Mouse (Mus musculus) Muller cell, postnatal 12 days (primary cell): Measurements from ENCODE around the gene Stk32b.

Experiments used
- DNase-seq: peaks from one replicate; pipeline ENCODE4 v3.0.0-alpha.2; 2015; ENCODE audit errors: inconsistent ontology term

Gene Stk32b

DNA sequence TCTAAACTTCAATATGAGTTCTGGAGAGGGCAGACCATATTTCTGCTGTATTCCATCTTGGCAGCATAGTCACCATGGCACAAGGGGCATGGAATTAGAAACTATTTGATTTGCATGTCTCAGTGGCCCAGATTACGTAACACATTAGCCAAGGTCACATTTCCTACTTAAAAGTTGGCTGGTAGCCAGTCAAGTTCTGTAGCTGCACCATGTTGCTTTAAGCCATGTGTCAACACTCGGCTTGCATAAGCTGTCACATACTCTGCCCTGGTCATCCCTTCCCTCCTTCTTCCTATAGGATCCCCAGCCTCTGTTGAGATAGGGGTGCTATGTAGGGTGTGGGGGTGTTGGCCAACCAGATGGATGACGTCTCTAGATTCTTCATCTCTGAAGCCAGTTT, 196.5 kb downstream of the Stk32b start:
- no peak for DNase-seq

DNA sequence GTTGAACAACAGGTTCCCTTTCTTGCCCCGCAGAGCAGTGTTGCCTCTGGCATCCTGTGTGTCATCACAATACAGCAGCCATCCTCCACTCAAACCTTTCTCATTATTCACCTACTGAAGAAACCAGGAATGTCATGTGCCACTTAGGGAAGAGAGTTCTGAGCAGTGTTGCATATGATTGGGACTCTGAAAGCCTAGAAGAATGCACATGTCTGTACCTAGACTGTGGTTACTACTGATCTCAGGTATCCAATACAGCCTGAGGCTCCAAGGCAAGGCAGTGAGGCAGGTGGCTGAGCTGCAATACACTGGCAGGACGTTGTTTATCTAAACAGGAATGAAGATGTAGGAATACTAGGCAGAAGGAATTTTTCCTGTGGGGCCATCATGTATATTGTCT, 204.5 kb downstream of the Stk32b start:
- DNase-seq: no peak

DNA sequence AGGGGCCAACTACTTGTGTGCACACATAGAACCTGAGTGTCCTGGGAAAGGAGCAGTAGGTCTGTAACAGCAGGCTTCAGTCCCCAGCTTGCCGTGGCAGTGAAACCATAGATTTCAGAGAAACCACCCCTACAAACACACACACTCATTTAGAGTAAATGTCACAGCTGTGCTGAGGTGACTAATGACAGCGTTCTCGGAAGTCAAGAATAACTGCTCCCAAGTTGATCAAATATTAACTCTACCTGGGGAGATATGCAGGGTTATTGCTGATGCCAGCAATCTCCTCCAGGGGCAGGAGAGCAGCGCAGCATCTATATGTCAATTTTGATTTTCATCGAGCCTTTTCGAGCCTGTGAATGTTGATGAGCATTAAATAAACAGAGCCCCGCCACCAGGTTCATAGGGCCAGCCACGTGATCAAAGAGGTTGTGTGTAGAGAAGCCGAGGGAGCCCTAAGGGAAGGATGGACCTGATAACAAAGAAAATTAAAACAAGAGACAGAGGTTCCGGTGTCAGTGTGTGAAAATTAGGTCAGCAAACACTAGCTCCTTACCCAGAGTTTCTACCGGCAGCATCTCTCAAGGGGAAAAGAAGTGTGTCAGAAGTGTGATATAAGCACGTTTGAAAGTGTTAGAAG, 210.0 kb downstream of the Stk32b start:
- DNase-seq: no peak

DNA sequence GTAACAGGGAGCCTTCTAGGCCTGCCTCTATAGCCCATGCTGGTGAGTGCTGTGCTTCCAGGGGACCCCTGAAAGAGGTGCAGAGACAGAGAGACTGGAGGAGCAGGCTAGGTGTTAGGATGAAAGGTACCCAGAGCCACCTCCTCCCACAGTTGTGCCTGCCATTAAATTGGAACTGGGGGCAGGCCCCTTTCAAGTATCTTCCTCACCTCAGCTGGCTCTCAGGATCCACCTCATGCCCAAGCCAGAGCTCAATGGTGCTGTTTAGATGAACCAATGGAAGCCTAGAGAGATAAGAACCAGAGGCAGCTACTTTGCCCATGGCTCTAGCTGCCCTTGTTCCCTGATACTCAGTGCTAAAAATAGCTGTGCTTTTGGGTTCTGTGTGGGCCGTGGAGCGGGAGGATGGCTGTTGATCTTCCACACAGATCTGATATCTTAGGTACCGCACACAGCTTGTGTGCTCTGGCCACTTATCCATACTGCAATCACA, 221.9 kb downstream of the Stk32b start:
- DNase-seq: no peak

DNA sequence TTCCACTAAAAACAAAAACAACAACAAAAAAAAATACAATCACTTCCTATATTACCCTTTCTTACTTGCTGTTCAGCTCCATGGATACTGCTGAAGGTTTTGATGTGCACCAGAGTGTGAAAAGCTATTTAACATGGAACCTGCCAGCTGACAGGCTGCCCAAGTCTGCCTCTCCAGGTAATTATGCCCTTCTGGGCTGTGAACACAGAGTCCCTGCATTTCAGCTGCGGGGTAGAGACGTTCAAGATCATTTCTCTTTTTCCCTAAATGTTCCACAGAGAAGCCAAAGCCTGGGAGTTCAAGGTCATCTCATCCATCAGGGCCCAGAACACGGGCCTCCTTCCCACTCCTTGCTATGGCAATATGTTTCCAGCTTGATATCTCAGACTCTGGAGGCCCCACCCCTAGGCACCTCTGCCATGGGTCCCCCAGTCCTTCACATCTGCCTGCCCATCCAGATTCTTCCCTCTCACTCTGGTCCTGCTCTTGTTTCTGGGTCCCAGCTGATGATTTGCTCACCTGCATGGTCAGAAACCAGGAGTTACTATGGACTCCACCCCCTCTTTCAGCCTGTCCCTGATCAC, 244.9 kb downstream of the Stk32b start:
- DNase-seq: no peak

DNA sequence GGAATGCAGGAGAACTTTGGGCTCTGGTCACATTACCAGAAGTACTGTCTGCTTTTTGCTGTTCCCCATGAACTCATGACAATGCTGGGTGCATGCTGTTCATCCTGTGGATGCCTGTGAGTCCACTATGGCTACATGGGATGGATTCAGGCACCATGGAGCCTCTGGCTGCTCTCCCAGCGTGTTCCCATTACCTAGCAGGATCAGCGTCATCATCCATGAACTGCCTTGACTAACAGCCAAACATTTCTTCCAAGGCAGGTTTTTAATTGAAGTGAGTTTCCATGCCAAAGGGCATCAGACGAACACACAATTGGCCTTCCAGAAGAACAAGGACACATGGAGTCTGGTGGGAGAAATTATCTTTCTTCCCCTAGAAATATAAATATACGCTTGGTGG, 245.4 kb downstream of the Stk32b start:
- DNase-seq: no peak

DNA sequence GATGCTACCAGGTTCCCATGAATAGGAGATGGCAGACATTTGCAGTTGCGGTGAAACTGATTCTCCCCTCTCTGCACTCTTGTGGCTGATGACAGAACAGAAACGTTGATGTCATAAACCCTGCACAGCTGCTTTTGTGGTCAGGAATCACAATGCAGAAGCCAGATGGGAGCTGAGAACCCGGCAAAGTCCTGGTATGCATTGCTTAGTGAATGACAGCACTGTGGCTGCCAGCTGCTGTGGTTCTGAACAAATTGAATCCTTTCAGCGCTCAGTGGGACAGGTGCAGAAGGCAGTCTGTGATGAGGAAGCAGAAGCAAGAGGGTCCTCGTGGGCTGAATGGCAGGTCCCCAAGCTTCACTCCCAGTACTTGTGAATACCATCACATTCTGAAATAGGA, 247.9 kb downstream of the Stk32b start:
- DNase-seq: no peak

DNA sequence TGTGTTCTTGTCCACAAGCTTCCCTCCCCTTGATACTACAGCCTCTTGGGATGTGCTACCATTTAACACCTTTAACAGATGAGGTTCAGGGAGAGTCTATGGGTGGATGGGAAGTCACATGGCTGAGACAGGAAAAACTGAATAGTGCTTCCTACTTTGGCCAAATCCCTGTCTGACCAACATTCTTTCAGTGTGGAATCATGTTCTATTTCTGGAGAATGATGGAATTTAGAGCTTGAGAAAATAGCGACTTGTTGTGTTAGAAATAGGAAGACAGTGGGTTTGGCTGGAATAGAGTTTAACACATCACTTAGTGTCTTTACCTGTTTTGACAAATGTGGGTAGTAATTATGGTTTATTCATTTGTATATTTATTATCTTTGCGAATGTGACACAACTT, 249.3 kb downstream of the Stk32b start:
- DNase-seq: peak; percentile 36

DNA sequence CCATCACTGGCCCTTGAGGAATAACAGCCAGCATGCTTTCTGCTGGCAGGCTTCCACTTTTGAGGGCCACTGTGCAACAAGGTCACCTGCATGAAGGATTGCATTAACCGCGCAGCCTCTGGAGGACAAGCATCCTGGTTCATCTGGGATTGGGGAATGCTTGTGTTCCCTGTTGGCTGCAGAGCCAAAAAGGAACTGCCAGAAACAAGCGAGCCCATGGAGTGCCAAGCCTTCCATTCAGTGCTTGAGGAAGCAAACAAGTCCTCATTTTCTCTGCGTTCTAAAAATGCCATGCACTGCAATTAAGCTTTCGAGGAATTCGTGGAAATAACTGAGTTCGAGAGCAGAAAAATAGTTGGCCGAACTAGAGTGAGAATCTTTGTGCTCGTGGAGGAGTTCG, 251.5 kb downstream of the Stk32b start:
- no peak for DNase-seq

DNA sequence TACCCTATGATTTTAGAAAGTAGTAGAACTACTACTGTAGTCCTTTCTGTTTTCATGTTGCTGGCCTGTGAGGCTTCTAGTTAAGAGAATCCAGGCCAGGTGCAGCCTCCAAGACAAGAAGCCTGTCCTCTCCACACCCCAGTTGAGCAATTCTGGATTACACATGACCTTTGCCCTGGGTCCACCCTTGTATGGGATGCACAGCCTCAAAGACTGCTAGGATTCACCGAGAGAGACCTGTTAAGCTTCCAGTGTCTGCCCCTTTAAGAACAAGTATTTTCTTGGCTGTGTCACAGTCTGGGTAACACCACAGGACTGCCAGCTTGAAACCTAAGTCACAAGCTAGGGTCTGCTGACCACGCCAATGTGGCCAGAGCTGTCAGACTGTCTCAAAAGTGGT, 258.7 kb downstream of the Stk32b start:
- DNase-seq: no peak

DNA sequence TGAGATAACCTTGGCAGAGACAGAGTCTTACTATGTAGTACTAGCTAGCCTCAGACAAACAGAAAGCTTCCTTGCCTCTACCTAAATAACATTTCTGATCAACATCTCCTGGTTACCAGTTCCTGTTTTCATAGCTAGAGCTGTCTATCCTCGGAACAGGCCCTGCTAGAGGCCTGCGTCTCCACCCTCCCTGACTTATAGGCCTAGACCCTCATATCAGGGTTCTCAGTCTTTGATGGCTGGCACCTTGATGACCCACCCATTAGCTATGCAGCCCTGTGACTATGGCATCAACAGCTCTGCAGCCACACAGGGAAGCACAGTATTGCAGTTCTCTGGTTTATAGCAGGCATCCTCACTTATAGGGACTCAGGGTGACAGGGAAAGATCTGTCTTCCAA, 259.1 kb downstream of the Stk32b start:
- DNase-seq: no peak

DNA sequence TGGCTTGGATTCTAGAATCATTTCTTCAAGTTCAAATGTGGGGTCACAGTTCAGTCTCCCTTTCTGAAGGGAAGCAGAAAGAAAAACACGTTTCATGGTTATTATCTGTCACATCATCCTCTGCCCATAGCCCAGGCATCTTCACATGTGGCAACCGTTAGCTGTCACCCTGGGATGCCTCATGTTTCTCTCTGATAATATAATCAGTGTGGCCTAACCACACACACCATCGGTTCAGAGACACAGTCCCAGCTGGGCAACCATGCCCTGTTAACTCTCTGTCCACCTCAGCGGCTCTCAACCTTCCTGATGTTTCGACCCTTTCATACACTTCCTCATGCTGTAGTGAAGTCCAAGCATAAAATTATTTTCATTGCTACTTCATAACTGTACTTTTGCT, 259.8 kb downstream of the Stk32b start:
- no peak for DNase-seq

DNA sequence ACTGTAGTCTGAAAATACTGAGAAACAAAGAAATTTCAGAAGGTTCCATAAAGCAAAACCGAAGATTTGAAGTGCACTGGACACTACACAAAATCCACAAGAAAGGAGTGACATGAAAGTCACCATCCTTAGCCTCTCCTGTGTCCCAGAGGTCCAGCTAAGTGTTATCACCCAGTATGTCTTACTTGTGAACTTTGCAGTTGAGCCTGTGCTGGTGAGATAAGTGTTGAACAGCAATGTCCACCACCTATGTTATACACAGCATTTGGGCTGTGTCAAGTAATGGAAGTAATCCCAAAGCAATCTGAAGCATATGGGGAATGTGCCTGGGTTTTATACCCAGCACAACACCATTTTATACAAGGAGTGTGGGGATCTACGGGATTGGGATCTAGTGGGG, 260.4 kb downstream of the Stk32b start:
- no peak for DNase-seq

DNA sequence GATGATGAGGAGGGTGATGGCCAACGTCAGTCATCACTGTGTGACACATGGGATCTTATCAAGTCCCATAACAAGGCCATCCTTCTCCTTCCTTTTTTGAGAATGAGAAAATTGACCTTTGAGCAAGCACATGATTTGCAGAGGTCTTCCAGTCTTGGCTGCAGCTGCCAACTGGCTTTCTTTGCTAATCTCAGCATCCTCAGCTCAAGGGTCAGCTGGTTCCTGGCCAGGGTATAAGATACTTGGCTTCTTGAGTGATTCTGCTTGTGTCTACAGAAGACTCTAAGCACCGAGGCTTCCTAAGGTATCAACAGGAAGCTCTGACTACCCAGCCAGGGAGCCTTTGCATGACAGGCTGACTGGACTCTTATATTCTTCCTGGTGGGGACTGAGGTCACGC, 269.4 kb downstream of the Stk32b start:
- DNase-seq: no peak

DNA sequence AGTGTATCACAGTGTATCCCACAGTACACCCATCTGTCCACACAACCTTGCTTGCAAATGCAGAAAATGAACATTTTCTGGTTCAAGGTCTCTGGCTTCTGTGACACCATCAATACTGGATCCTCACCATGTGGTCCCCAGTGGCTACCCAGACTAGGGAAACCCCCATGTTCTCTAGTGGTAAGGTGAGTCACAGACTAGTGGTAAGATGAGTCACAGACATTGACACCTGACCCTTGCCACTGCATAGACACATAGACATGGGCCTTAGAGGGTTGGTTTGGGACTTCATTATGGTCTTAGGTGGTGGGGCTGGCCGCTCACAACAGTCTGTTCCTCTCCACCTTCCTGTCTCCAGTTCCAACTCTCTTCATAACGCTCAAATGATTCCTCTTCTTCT, 274.2 kb downstream of the Stk32b start:
- no peak for DNase-seq

DNA sequence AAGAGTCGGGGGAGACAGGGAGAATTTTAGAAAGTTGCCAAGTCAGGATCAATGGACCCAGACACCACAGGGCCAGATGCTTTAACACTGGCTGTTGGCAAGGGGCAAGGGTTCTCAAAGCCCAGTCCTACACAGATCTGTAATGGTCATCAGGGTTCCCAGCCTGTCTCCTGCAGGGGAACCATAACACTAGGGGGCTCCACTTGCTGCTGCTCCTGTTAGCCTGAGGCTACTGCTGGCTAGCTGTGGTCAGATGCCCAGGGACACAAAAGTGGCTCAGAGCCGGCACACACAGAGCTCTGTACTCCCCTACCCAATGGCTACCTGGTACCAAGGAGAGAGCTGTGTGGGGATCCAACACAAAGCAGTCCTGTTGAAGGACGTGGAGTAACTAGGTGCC, 281.6 kb downstream of the Stk32b start:
- DNase-seq: no peak

DNA sequence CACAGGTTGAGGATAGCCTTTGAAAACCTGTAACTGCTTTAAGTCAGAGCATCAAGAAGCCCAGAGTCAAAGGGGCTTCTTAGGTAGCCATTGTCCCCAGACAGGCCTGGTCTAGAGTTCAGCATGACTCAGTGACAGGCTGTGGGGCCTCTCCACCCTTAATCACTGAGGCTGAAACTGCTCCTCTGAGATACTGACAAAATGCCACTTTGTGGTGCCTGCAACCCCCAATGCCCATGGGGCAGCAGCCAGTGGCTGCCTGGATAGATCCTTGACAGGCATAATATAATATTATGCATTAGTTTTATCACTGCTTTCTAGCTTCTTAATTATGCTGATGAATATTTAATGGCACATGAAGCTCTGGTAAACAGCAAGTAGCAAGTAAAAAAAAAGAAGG, 289.8 kb downstream of the Stk32b start:
- no peak for DNase-seq

DNA sequence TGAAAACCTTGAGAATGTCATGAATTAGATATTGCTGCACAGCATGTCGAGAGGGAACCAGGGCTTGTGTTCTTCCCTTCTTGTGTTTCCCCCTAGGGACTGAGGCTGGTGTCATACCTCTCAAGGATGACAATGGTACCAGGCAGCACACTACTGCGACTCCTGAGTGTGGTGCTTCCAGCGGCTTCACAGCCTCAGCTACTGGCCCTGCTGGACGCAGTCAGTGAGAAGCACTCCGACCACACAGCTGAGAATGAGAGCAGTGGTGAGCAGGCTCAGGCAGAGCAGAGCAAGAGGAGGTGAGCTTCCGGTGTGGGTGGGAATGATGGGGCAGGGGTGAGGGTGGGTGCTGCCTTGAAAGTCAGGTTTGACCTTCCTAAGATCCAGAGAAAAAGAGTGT, 297.9 kb downstream of the Stk32b start:
- DNase-seq: no peak
